Mouse (Mus musculus) kidney, adult 11 months (tissue): ENCODE results near the gene Phf1.
"Not testable (repeated sequence)": the region's sequence is repeated elsewhere in the genome, so short reads cannot be mapped to it uniquely, and the experiment has no call there.

ENCODE experiments used
- DNase-seq: peaks from one replicate; pipeline ENCODE4 v3.0.0; 2022

The Phf1 gene

GRCm38 (mm10) chr17:26951406-26951805, 18.6 kb downstream of the Phf1 start:
- DNase-seq = peak; percentile 51

DNA sequence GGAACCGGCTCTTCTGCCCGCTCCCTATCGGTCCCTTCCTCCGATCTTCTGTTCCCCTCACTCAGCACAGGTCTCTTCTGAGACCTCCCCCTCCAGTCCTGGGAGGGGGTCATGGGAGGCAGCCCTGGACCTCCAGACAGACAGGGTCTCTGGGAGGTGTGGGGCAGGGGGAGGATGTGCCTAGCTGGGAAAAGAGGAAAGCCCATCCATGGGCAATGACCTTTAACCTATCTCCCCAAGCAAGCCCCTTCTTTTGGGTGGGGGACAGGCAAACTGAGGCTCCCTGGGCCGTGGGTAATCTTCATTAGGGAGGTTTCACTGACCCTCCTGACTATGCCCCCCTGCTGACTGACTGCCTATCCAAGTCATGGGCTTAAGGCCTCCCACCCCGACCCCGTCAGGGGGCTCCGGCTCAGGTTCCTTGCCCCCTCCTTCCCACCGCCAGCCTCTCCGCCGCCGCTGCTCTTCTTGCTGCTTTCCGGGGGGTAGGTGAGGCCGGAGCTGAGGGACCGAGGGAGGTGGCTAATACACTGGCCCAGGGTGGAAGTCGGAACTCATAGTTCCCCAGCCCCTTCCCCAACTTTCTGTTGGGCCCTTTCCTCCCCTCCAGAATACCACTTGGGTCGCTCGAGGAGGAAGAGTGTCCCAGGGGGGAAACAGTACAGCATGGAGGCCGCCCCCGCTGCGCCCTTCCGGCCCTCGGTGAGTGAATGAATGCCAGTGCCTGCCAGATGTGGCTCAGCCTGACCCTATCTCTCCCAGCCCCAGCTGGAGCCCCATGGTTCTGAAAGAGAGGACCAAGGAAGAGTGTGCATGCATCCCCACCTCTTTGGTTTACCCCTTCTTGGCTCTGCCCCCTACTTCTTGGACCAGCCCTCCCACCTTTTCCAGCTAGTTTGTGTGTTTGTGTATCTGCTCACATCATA, 19.4 kb downstream of the Phf1 start:
- DNase-seq = no peak

GRCm38 (mm10) chr17:26953201-26953600, 20.3 kb downstream of the Phf1 start:
- no peak for DNase-seq

DNA sequence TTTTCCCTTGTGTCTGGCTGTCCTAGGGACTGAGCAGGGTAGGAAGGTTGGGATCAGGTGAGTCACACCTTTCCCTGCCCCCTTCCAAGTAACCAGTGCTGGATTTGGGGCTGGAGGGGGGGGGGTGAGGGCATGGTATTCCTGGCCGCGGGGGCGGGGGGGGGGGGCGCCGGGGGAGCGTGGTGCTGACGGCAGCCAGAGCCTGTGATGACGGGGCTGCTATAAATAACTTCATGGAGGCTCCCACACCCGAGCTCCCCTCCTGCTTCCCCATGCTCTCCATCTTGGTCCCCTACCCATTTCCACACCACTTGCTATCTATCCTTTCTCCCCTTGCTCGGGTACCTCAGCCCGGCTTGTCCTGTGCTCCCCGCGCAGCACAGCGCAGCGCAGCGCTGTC, 20.9 kb downstream of the Phf1 start:
- no peak for DNase-seq

DNA sequence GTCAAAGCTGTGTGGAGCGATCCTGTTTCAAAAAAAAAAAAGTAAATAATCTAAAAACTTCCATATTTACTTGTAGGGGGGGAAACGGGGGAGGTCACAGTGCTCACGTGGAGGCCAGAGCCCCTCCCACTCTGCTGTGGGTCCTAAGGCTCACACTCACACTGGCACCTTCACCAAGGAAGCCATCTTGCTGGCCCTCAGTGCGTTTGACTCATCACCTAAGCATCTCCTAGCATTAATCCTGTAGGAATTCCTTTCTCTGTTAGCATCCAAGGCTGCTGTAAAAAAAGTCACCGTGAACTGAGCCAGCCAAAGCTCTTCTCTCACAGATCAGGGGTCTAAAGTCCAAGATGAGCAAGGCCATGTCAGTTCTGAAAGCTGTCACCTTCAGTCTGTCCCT, 23.5 kb downstream of the Phf1 start:
- DNase-seq = no peak

DNA sequence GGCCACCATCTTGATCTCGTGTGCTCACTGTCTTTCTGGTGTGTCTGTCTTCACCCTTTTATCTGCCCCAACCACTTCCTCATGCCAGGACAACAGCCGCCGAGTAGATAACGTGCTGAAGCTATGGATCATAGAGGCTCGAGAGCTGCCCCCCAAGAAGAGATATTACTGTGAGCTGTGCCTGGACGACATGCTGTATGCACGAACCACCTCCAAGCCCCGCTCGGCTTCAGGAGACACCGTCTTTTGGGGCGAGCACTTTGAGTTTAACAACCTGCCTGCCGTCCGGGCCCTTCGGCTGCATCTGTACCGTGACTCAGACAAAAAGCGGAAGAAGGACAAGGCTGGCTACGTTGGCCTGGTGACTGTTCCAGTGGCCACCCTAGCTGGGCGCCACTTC, 24.0 kb downstream of the Phf1 start:
- DNase-seq = no peak

- no peak for DNase-seq
These were observed 25.0 kb downstream of the Phf1 start for GRCm38 (mm10) chr17:26957872-26958271.

- DNase-seq = no peak
These were observed 26.0 kb downstream of the Phf1 start for GRCm38 (mm10) chr17:26958880-26959279.

DNA sequence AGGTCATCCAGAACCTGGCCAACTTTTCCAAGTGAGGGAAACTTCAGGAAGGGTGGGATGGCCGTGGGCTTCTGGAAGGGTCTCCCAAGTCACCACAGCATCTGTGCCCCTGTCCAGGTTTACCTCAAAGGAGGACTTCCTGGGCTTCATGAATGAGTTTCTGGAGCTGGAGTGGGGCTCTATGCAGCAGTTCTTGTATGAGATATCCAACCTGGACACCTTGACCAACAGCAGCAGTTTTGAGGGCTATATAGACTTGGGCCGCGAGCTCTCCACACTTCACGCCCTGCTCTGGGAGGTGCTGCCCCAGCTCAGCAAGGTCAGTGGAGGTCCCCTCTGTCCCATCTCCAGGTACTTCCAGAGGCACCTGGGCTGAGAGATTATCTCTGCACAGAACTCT, 27.0 kb downstream of the Phf1 start:
- no peak for DNase-seq

DNA sequence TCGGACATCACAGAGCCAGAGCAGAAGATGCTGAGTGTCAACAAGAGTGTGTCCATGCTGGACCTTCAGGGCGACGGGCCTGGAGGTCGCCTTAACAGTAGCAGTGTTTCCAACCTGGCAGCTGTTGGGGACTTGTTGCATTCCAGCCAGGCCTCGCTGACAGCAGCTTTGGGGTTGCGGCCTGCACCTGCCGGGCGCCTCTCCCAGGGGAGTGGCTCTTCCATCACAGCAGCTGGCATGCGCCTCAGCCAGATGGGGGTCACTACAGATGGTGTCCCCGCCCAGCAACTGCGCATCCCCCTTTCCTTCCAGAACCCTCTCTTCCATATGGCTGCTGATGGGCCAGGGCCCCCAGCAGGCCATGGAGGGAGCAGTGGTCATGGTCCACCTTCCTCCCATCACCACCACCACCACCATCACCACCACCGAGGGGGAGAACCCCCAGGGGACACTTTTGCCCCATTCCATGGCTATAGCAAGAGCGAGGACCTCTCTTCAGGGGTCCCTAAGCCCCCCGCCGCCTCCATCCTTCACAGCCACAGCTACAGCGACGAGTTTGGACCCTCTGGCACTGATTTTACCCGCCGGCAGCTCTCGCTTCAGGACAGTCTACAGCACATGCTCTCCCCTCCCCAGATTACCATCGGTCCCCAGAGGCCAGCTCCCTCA, 28.9 kb downstream of the Phf1 start:
- no peak for DNase-seq

DNA sequence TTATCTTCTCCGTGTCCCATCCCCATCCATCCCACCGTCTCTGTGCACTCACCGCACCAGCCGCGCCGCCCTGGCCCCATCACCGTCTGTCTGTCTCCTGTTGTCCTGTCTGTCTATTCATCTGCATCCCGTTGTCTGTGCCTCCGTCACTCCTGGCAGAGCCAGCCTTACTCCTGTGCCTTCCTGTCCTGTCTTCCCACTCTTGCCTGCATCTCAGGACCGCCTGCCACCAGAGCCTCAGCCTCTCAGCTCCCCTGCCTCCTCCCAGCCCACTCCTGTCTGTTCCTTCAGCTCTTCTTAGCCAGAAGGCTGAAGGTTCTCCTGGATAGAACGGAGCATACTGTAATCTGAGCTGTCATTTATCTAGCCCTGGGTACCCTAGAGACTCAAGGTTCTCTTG, 34.1 kb downstream of the Phf1 start:
- no peak for DNase-seq

DNA sequence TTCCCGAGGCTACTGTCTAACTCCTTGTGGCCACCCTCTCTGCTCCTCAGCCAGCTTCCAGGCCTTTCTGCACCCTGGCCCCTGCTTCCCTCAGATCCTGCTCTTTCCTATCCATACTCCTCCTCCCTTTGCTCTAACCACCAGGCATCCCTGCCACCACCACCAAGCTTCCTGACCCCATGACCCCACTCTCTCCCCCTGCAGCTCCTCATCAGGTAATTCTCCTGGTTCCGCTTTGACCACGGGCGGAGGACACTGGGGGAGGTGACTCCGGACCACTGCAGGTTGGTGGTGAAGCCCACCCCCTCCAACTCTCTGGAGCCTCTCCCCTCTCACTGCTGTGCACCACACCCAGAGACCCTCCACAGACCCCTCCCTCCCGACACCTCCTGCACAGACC, 34.6 kb downstream of the Phf1 start:
- DNase-seq = no peak

DNA sequence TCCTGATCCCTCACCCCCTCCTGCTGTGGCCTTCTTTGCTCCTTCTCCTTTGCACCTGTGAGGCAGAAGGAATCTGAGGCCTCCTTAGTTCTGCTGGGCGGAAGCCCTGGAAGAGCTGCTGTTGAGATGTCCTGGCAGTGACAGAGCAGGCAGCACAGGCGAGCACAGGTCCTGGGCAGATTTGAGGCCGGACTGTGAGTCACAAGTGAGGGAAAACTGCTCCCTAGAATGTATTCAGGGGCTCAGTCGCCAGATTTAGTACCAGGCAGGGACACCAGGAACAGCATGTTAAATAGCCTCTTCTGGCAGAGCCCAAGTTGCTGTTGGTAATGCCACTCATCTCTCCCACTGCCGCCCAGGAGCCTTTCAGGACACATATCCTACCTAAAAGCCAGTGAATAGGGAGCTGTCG, 35.4 kb downstream of the Phf1 start:
- no peak for DNase-seq

GRCm38 (mm10) chr17:26969257-26969656, 36.4 kb downstream of the Phf1 start:
- no peak for DNase-seq

- DNase-seq = no peak
These were observed 37.4 kb downstream of the Phf1 start for GRCm38 (mm10) chr17:26970221-26970620.

DNA sequence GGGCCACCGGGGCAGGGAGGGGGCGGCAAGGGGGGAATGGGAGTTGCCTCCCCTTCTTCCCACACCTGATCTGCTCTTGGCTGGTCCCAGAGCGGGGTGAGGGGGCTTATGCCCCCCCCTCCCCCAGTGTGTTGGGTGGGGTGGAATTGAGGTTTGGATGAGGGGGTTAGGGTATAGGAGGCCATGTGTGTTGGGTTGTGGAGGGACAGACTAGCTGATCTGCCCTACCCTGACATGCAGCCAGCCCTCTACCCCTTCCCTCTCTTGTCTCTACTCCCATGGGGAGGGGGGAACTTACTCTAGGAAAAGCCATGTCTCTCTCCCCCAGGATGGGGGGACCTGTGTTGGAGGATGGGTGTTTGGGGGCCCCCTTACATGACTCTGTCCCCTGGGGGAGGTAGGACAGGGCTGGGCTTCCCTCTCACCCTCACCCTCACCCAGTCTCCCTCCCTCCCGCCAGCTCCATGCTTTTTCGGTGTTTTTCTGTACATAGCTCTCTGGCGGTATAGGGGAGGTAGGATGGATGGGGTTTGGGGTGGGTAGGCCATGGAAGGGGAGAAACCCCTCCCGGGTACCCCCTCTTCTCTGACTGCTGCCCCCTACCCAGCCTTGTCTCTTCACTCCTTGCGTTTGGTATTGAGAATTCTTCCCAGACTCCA, 38.5 kb downstream of the Phf1 start:
- no peak for DNase-seq

GRCm38 (mm10) chr17:26972107-26972506, 39.3 kb downstream of the Phf1 start:
- no peak for DNase-seq

DNA sequence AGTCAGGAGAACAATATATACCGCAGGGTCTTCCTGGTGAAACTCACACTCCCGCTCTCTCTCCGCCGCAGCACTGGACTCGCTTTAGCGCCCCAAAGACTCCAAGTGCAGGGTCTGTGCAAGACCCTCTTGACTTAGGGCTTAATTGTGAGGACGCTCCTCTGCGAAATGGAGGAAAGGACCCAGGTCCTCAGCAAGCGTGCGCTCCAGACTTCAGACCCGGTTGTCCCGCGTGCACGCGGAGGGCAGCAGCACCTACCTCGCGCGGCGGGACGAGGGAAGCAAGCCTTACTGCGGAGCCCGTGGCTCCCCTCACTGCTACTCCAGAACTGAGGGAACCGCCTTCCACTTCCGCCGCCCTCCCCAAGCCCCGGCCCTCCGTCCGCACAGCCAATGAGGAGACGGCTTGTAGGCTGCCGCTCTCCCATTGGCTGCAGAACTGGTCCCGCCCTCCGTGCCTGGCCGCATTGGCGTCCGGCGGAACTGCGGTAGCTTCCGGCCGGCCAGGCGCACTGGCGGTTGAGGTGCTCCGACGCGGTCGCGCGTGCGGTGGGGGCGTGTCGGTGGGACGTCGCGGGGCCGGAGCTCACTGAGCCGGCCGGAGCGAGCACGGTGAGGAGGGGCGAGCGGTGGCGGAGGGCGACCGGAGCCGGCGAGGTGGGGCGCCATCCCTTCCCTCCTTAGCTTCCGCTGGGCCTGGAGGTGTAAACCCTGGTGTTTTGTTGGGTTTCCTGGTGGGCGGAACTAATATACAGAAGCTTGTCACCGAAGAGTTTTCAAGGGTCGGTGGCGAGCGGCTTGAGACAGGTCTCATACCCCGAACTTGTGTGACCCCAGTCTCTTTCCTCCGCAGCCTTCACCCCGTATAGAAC, 40.1 kb downstream of the Phf1 start, which contains the start of gene Zbtb9:
TSS of gene Zbtb9 (plus strand) at position 465 of the 872 bp plus-strand sequence.
- peak; percentile 95 for DNase-seq

GRCm38 (mm10) chr17:26974547-26974946, 41.7 kb downstream of the Phf1 start:
- DNase-seq = no peak

- DNase-seq = no peak
These were observed 42.6 kb downstream of the Phf1 start for GRCm38 (mm10) chr17:26975415-26975814.

GRCm38 (mm10) chr17:26977354-26977753, 44.5 kb downstream of the Phf1 start:
- DNase-seq = not testable (repeated sequence)

GRCm38 (mm10) chr17:26979426-26979825, 46.6 kb downstream of the Phf1 start:
- DNase-seq = no peak

- DNase-seq = no peak
These were observed 48.2 kb downstream of the Phf1 start for GRCm38 (mm10) chr17:26981050-26981449.
